Mouse (Mus musculus) megakaryocyte, embryonic 14.5 days (primary cell): ENCODE measurements around the gene Spert.

Source experiments
- FLI1 ChIP-seq: IDR thresholded peaks from 2 replicates; pipeline ENCODE4 v1.6.1; 2012; ENCODE audit warnings: low read length, inconsistent platforms, mixed read lengths
- GATA1 ChIP-seq: IDR thresholded peaks from 3 replicates; pipeline ENCODE4 v1.6.1; 2012; ENCODE audit warnings: mixed read lengths, low read length, inconsistent platforms, borderline replicate concordance

DNA sequence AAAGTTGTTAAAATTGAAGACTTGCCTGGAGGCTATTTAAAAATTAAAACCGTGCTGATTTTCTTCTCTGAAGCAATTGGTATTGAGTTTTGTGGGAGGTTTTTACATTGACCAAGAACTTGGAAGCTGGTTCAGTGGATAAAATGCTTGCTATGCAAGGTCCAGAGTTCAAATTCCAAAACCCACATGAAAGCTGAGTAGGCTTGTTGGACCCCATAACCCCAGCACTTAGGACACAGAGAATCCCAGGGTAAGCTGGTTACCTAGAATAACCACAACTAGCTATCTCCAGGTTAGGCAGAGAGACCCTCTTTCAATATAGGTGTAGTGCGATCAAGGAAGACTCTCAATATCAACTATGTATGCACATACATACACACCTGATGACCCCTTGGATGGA lies 16.3 kb upstream of the Spert start:
- TF ChIP-seq GATA1 (no peak), FLI1 (no peak)
